In genomic region chr4:58462586-58462985, GRCm38 (mm10) we compare ENCODE assay signal across 24 mouse cellular contexts.
A peak's percentile ranks its signal among the peaks of the same experiment; 100 is the strongest.
DNase-seq lines count a peak whose midpoint lies in the region; ATAC-seq lines count a peak whose summit lies in the region.
"Had no signal": no experiment of that assay in that cellular context is flagged by ENCODE, and none has a peak within 500 bp of the region (broad histone marks: within the 10 kb centered on the region; RNA-seq: fewer than 3 reads in every experiment).

No protein-coding gene starts in this region.

- no peak for ATAC-seq in midbrain, embryonic 11.5 days (ENCODE audit: low FRiP score)
- ATAC-seq: activated CD4-positive, CD25-positive, alpha-beta regulatory T cell, adult 4 months; CD4-positive, CD25-positive, alpha-beta regulatory T cell, adult 4 months; forebrain, embryonic 16.5 days; Patski had no signal

- H3K4me3 ChIP-seq in midbrain, embryonic 11.5 days (ENCODE audit: low read depth, low read length), result no peak overlapping the region
- H3K4me3 ChIP-seq: embryonic facial prominence, embryonic 12.5 days; forebrain, embryonic 12.5 days; gastrocnemius, adult 2 months; heart, embryonic 13.5 days; hindbrain, embryonic 15.5 days had no signal

- H3K4me1 ChIP-seq in midbrain, embryonic 11.5 days (ENCODE audit: control insufficient read depth, insufficient read depth, low read length), result no peaks in the 10 kb centered on the region
- H3K4me1 ChIP-seq: forebrain, embryonic 12.5 days; hindbrain, embryonic 15.5 days had no signal

- WGBS in midbrain, embryonic 11.5 days, result 97% methylated on average over 2 of the region's 2 CpGs

- no peaks in the 10 kb centered on the region for H3K9me3 ChIP-seq in midbrain, embryonic 11.5 days (ENCODE audit: control insufficient read depth, low read length)
- H3K9me3 ChIP-seq: forebrain, embryonic 12.5 days; heart, embryonic 13.5 days; hindbrain, embryonic 15.5 days had no signal

- intact Hi-C loops in left cerebral cortex, postnatal 4 days (cut with DNase I), result no loop called here

- H3K9ac ChIP-seq in midbrain, embryonic 11.5 days (ENCODE audit: low read length), result no peak overlapping the region
- H3K9ac ChIP-seq: embryonic facial prominence, embryonic 12.5 days; forebrain, embryonic 12.5 days; heart, embryonic 13.5 days; hindbrain, embryonic 15.5 days had no signal

- no peak overlapping the region for H3K4me2 ChIP-seq in midbrain, embryonic 11.5 days
- H3K4me2 ChIP-seq: embryonic facial prominence, embryonic 12.5 days; forebrain, embryonic 12.5 days; heart, embryonic 13.5 days; hindbrain, embryonic 15.5 days had no signal

- no peaks in the 10 kb centered on the region for H3K27me3 ChIP-seq in midbrain, embryonic 11.5 days (ENCODE audit: control insufficient read depth, insufficient read depth, low read length)
- H3K27me3 ChIP-seq: embryonic facial prominence, embryonic 12.5 days; forebrain, embryonic 12.5 days; heart, embryonic 13.5 days; hindbrain, embryonic 15.5 days; Patski had no signal

- no peak overlapping the region for H3K27ac ChIP-seq in midbrain, embryonic 11.5 days (ENCODE audit: low read depth, low read length)
- H3K27ac ChIP-seq: embryonic facial prominence, embryonic 12.5 days; forebrain, embryonic 12.5 days; gastrocnemius, adult 2 months; heart, embryonic 13.5 days; hindbrain, embryonic 15.5 days had no signal

- peak; percentile 69 to 78 for DNase-seq in cerebellum, postnatal 10 days
- no peak for DNase-seq in cerebellum, postnatal 25 days
- peak; percentile 15 for DNase-seq in left cerebral cortex, postnatal 4 days
- no peak for DNase-seq in left cerebral cortex, adult 18-20 months (ENCODE audit: low spot score in 2 of 2)
- DNase-seq in brain, adult 2 months (ENCODE audit: low read depth, low spot score), result peak; percentile 71
- no peak for DNase-seq in midbrain, embryonic 11.5 days (ENCODE audit: low spot score, missing footprints)
- DNase-seq in embryo, embryonic 10.5 days (ENCODE audit: low spot score), result no peak
- no peak for DNase-seq in embryo, embryonic 10 days (ENCODE audit: low spot score)
- DNase-seq: adrenal gland, postnatal 14 days; cerebellum, adult 8-10 months; gastrocnemius, adult 2 months; gastrocnemius, postnatal 25 days; heart, adult 11 months; heart, postnatal 36 days; kidney, adult 8-10 months had no signal

- no peaks in the 10 kb centered on the region for H3K36me3 ChIP-seq in midbrain, embryonic 11.5 days (ENCODE audit: control insufficient read depth, insufficient read depth, low read length)
- H3K36me3 ChIP-seq: forebrain, embryonic 12.5 days; G1E; heart, embryonic 13.5 days; hindbrain, embryonic 15.5 days had no signal

Comparison
In these comparisons a context has a peak if more than half of its experiments do, and no peak if none do; other contexts are left out.
1. DNase-seq: peak in cerebellum, postnatal 10 days (2 of 2), left cerebral cortex, postnatal 4 days (single experiment) and brain, adult 2 months (single experiment); none in cerebellum, postnatal 25 days (0 of 2), left cerebral cortex, adult 18-20 months (0 of 2), midbrain, embryonic 11.5 days (single experiment), embryo, embryonic 10.5 days (single experiment) and embryo, embryonic 10 days (single experiment).